Mouse (Mus musculus) thymus, postnatal 14 days (tissue): Measurements from ENCODE around the gene Bivm.

Experiments
- DNase-seq: peaks from one replicate; pipeline ENCODE4 v3.0.0; 2021

The Bivm gene

DNA sequence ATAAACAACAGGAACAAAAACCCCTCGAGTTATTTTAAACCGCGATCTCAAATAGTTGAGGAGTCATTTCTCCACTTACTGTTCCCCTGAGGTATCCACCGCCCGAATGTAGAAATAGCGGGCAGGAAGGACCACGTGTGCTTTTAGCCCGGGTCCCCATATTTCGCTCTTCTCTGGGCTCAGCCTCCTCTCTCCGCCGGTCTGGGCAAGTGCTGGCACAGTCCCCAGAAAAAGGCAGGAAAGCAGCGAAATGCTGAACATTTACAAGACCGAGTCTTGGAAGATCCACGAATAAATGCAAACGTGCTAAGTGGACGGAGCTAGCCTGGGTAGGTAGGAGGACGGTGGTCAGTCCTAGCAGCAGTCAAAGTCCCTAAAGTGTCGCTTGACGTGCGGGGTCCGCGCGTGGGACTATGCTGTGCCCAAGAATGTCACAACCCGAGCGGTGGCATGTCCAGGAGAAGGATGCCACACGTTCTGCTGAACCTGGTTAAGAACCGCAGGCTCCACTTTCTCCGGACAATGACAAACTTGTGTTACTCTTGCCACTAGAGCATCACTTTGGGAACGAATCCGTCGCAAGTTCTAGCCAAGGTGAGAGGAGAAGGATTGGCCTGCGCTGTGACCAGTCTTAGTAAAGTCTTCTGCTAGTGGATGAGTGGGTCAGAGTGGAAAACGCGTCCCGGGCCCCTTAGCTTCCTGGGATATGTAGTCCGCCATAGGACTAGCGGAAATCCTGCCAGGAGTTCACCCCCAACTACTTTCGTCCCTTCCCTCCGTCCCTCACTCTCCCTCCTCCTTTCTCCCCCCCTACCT lies at the start of gene Bivm, which contains the start of gene Kdelc1:
Gene Bivm, plus strand, starts transcription at position 719 of the 816 bp plus-strand sequence.
Gene Kdelc1, minus strand, starts transcription at position 570 of the 816 bp plus-strand sequence.
- peak; percentile 74 for DNase-seq

DNA sequence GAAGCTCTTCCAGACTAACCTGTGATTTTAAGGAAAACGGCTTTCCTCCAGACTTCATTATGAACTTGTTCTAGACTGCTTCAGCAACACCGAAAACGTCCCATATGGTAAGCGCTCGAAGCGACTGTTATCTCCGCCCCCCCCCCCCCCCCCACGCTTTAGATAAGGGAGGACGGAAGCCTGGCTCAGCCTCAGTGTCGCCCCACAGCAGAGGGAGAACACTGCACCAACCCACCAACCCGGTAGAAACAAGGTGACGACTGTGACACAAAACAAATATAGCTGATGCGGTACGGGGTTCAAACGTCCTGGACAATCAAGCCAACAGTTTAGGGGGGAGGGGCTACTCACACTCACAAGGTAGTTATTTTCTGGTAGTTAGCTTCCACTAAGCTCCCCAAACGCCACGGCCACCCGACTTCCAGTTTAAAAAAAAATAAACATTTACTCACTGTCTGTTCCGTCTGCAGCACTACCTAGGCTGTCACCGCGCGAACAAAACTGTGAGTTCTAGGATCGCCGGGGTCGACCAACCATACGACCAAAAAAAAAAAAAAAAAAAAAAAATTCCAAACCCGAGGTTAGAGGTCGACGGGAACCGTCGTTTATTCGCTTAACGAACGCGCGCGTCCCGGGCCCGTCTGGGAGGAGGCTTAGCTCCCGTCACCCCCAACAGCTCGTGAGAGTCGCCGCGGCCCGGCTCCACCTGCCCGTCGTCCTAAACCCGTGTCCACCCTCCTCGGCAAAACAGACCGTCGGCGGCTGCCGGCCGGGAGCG lies 17.1 kb upstream of the Bivm start:
- peak; percentile 69 for DNase-seq

DNA sequence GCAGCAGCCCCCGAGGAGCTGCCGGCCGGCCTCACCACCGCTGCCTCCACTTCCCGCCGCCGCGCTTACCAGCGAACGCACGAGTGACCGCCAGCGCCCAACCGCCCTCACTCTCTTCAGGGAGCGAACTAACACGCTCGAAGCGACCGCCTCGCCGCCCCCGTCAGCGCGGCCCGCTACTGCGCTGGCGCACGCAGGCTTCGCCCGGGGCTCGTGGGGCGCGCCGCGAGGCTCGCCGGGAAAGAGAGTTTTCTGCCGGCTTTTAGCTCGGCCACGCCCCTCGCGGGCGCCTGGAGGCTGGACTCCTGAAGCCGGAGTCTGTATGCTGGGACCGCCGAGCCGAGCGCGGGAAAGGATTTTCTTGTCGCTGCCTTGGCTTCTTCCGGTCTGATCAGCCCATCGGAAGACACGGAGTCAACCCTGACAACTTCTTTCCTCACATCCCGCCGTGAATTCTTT lies 16.5 kb upstream of the Bivm start, which contains the start of gene Tex30:
Gene Tex30, minus strand, starts transcription at position 183 of the 459 bp plus-strand sequence.
- peak; percentile 95 for DNase-seq

DNA sequence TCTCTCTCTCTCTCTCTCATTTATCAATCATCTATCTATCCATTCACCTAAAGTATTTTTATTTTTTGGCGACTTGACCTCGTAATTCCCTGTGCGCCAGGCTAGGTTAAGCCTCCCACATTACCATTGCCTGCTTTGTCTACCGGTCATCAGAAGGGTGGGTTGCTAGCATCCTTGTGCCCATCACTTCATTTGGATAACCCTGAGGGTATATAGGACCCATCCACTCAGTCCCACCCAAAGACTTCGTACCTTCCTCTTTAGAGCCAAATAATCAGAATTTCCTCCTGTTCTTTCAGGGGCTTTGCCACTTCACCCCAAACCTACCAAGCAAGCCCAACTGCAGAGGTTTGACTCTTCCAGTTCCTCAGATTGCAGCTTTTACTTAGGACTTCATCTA lies 15.8 kb upstream of the Bivm start:
- peak; percentile 9 for DNase-seq

DNA sequence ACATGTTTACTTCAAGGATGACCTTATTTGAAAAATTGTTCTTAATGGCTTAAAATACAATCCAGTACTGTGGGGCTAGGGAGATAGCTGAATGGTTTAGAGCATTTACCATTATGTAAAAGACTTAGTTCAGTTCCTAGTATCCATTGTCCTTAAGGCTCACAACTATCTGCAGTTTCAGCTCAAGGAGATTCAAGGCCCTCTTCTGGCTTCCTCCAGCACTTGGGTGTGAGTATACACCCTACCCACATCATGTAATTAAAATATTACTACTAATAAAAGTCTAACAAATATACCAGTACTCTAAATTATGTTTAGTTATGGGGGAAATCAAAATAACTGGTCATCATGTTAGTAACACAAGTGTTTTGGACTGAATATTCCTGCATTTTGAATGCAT lies 1.2 kb upstream of the Bivm start:
- DNase-seq, result no peak

DNA sequence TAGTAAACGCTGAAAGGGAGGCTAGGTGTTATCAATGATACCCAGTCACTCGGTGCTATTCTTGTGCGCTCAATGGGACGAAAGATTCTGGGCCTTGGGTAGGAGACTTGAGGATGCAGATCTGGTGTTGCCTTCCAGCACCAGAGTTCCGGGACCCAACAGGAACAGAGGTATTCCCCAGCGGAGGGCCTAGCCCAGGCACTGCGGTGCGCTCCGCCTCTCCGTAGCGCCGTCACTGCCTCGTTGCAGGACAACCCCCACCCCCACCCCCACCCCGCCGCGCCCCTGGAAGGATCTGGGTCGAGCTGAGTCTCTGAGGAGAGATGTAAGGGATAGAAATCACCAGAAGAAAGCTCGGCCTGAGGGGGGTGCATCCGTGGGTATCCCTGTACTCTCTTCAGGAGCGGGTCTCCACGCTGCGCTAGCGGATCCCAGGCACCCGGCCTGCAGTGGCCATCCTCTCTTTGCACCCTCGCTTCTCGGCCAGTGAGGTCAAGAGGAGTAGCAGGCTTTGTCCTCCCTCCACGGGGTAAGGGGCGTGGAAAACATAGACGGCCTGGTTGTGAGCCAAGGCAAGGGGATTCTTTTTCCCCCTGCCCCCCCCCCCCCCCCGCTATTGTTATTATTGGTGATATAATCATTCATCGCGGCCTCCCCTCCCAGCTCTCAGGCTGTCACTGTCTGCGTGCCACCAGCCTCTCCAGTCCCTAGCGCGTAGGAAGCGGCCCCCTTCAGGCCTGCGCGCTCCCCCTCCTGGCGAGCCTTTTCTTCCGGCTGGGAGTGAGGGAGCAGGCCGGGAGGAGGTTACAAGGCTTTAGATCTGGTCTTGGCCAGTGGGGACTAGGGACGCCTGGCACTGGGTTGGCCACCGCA lies 680 bp downstream of the Bivm start:
- DNase-seq, result peak; percentile 85

DNA sequence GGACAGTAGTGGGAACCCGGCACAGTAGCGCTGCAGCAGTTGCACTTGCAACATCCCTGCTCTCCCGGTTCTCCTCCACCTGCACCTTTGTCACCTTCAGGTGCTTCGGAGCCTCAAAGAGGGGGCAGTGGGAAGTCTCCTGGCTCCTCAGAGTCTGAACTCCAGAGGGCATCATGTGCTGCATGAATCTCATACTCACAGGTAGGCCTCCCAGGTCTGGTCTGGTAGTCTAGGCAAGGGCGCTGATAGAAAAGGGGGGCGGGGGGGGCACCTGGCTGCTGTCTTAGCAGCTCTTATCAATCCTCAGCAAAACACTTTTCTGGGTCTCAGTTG lies 1.3 kb downstream of the Bivm start:
- no peak for DNase-seq

DNA sequence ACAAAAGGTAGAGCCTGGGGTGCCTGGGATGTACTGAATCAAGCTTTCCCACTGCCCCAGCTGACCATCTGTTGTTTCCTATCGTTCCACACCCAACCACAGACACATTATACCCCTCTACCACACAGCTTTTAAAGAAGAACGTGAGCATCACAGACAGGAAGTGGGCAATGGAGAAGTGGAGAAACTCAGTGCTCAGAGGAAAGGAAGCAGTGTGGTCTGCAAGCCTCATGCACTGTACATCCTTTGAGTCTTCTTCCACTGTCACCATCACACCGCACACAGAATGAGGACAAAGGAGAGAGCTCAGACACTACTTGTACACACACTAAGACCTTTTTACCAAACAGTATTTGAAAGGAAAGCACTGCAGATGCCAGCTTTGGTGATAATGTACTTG lies 3.5 kb downstream of the Bivm start:
- peak; percentile 37 for DNase-seq

DNA sequence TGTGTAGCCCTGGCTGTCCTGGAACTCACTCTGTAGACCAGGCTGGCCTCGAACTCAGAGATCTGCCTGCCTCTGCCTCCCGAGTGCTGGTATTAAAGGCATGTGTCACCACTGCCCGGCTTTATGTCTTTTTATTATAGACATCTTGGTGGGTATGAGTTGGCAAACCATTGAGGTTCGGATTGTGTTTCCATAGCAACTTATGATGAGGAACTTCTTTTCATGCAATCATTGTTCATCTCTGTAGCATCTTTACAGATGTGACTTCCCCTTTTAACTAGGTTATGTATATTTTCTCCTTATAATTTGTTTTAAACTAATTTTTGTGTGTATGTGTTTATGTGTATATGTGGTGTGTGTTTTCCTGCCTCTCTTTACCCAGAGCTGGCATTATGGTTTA lies 6.8 kb downstream of the Bivm start:
- no peak for DNase-seq

DNA sequence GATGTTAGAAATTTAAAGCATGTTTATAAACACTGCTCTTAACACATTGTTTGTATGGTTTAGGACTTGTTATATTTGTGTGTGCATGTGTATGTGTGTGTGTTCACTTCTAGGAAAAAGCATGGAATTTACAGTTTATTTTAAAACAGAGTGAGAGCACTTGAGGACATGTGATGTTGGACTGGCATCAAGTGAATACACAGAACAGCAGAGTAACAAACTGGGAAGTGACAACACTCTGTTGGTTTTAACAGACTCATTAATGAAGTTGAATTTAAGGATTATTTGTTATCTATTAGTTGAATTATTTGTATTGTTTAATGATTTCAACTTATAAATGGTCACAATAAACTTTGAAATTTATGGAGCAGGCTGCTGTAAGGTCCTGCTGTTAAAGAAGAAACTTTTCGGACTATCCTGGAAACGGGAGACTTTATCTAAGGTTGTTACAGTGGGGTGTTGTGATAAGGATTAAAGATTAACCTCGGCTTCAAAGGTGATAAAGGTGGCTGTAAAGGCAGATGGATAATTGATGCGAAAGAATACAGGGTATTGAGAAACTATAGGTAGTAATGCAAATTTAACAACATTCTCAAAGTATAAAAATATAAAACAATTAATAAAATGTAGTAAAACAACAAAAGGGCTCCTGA lies 11.3 kb downstream of the Bivm start:
- DNase-seq, result no peak

DNA sequence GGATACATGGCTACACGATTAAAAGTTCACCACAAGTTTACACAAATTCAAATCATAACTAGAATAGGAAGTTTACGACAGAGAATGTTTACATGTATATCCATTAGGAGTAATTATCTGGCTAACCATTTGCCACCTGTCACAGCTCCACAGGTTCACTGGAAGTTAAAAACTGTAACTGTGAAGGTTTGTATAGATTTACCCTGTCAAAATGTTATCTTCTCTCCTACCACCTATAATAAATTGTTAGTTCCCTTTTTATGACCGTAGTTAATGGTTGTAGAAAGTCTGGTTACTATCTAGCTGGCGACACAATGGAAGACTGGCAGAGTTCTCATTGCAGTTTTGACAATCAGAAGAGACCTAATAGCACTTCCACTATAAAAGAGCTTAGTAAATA lies 21.5 kb downstream of the Bivm start:
- no peak for DNase-seq

DNA sequence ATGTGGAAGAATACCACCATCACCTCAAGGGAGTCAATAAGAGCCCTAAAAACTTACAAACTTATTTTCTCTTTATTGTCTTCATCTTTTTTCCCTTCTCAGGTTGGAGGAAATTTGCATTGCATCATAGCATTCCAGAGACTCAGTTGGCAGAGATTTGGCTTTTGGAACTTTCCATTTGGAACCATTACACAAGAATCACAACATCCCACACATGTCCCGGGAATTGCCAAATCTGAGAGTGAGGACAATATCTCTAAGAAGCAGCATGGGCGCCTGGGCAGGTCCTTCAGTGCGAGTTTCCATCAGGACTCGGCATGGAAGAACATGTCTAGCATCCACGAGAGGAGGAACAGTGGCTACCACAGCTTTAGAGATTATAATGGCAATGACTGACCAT lies 24.0 kb downstream of the Bivm start:
- no peak for DNase-seq

DNA sequence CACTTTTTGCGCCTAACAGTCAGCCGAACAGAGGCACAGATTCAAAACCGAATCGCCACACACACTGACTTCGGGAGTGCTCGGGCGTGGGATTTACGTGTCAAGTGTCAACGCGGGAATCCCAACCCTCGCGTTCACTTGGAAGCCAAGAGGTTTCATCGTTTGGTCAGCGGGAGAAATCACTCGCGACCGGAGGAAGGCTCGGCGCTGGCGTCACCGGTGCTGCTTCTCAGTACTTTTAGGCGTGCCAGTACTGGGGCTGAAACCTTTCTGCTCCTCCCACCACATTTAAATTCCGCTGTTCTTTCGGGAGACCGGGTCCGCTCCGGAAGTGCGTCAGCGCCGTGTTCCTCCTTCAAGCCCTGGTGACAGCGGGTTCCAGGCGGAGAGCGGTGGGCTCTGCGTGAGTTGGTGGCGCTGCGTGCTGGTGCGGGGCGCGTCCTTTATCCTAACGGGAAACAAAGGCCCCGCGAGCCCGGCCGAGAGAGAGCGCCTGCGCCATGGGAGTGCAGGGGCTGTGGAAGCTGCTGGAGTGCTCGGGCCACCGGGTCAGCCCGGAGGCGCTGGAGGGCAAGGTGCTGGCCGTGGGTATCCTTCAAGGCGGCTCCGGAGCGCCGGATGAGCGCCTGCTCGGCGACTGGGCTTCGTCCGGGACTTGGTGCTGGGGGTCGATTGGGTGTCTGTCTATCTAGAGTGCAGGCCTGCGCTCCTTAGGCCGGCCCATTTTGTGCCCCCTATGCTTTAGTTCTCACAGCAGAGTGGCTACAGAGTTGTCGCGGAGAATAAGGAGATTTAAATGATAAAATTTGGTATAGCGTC lies 29.0 kb downstream of the Bivm start, which contains the start of gene Ercc5:
Gene Ercc5, plus strand, starts transcription at position 182 of the 819 bp plus-strand sequence.
- DNase-seq, result peak; percentile 87

DNA sequence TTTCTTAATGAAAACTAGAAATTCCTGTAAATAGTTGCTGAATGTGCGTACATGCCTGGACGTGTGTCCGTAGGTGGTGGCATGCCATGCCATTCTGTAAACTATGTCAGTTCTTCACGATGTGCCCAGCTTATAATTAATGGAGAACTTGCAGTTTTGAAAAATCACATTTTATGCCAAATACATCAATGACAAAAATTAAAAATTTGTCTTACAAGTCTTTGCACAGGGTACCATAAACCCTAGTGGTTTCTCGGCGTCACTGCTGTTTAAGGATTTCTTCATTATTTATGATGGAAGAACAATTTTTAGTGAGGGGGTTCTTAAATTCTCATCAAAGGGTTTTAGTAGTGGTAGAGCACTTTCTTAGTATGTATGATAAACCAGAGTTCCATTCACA lies 29.9 kb downstream of the Bivm start:
- DNase-seq, result no peak

DNA sequence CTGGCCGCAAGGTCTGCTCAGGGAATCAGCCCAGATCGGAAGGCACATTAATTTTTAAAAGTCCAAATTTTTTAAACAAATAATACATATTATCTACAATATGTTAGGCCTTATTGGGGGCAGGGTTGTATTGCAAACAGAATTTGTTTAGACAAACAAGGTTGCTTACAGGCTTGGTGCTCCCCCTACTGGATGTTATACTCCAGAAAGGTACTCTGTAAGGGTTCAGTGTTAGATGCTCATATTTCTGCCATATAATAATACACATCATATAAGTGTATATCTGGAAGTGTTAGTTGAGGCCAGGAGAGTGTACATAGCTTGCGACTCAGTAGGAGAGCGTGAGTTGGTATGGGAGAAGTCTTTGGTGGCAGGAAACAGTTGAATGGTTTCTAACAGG lies 36.5 kb downstream of the Bivm start:
- peak; percentile 44 for DNase-seq

DNA sequence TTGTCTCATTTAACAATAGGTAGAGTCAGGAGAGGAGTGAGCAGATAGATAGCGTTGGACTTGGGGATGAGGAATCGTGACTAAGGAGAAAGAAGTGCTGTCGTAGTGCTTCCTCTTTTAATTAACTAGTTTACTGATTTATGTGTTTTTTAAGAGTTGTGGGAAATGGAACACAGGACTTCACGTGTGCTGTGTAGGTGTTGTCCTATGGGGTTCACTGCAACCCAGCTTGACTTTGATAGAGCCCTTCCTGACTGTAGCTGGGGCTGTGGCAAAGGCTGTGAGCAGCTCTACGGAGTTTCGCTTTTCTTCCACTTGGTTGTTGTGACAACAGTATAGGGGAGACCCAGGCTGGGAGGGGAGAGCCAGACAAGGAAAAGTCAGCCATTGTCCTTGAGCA lies 39.6 kb downstream of the Bivm start:
- no peak for DNase-seq

DNA sequence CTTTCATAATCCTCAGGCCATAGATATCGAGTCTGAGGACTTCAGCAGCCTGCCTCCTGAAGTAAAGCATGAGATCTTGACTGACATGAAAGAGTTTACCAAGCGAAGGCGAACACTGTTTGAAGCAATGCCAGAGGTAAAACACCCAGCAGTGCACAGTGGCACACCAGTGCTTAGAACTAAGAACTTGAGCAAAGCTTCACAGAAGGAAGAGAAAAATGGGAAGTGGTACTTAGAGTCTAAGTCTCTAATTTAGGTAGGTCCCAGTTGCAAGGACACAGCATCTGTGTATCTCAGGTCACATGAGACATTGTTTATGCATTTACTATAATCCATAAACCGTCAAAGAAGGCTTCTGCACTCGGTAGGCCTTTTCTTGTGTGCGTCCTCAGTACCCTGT lies 43.1 kb downstream of the Bivm start:
- no peak for DNase-seq

DNA sequence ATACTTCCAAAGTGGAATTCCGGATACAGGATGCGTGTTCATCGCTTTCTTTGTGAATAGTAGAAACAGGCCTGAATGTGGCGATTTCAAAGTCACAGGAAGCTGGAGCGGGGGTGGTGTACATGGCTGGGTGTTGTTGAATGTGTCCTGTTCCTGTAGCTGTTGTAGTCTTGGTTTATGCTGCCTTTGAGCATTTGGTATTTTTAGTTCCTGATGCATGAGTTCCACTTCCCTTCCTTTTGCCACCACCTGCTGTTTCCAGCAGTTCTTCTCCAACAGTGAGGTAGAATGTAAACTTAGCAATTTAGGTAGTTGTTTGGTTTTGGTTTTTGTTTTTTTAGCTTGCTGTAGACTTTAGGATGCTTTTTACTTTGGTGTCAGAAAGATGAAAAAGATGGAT lies 43.6 kb downstream of the Bivm start:
- DNase-seq, result no peak

DNA sequence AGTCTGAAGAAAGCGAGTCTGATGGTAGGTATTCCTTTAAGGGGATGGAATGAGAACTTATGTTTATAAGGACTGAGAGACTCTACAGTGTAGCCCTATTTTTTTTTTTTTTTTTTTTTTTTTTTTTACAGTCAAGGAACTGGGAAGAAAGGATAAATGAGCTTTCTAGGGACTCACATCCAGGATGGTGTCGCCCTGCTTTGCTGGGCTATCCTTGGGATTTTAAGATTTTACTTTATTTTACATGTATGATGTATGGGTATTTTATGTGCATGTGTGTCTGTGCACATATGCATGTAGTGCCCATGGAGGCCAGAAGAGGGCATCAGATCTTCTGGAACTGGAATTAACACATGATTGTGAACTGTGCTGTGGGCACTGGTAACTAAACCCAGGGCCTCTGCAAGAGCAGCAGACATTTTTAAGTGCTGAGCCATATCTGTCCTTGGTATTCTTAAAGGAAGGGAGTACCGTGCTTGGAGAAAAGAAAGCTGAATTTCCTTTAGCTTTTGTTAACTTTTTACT lies 49.2 kb downstream of the Bivm start:
- no peak for DNase-seq

DNA sequence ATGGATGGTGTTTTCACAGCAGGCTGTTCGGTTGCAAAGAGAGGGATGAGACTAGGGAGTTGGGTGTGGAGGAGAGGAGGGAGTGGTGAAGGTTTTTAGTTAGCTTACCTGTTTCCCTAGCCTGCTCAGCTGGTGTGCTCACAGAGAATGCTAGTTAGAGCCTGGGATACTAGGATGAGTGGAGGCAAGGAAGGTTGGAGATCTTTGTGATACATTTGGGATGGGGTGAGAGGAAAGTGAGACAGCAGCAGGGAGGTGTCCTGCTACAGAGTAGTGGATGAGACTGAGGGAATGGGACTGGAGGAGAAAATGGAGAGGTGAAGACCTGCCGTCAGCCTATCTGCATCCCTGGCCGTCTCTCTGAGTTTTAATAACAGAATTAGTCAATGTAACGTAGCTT lies 53.9 kb downstream of the Bivm start:
- no peak for DNase-seq

DNA sequence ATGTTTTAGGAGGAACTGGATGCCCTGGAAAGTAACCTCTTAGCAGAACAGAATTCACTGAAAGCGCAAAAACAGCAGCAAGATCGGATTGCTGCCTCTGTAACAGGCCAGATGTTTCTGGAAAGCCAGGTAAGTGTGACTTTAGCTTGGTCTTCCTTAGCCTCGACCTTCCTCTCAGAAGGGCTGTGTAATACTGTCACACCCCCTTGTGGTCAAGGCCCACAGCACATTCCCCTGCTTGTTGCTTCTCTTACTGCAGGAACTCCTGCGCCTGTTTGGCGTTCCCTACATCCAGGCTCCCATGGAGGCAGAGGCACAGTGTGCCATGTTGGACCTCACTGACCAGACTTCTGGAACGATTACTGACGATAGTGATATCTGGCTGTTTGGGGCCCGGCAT lies 55.1 kb downstream of the Bivm start:
- DNase-seq, result no peak
